ENCODE assay signal across 22 mouse cellular contexts in the genomic region with DNA sequence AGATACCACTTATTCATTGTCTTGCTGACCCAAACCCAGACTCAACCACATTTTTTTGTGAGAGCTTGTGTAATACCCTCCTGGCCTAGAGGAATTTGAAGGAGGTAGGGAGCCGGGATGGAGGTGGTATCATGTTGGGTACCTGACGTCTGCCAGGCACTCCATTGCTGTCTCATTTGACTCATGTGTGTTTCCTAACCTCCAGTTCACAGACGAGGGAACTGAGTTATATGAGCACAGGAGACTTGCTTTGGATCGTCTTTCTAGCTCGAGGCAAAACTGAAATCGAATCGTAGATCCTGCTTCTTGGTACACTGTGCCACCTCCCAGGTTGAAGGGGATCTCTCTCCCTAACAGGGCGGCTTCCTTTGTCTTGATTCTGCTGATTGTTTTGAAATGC. TPM values are rescaled to one million over a fixed set of nuclear protein-coding genes. Genes with fewer than 3 reads are reported as not detected.
DNase-seq lines count a peak whose midpoint lies in the region; ATAC-seq and TF ChIP-seq lines count a peak whose summit lies in the region.
"Had no signal": no experiment of that assay in that cellular context is flagged by ENCODE, and none has a peak within 500 bp of the region (broad histone marks: within the 10 kb centered on the region; RNA-seq: fewer than 3 reads in every experiment).

No protein-coding gene starts in this region.

- intact Hi-C loops in gastrocnemius, adult 2 months (cut with DNase I), result no loop called here

- peak overlapping the region; percentile 24; the same call in 1 of the 2 replicates for H3K27ac ChIP-seq in gastrocnemius, adult 2 months
- H3K27ac ChIP-seq in heart, embryonic 15.5 days, result peak overlapping the region; percentile 60
- H3K27ac ChIP-seq in liver, adult 2 months (replicated peaks; ENCODE audit: insufficient read depth, low read depth, low read length), result peak overlapping the region; percentile 25
- H3K27ac ChIP-seq: embryonic facial prominence, embryonic 12.5 days; hindbrain, embryonic 10.5 days; hindbrain, embryonic 14.5 days; intestine, embryonic 15.5 days; kidney, embryonic 15.5 days had no signal

- no peak overlapping the region for H3K9ac ChIP-seq in heart, embryonic 15.5 days
- H3K9ac ChIP-seq in liver, adult 2 months (ENCODE audit: low read depth, low read length), result no peak overlapping the region
- H3K9ac ChIP-seq: embryonic facial prominence, embryonic 12.5 days; hindbrain, embryonic 14.5 days; intestine, embryonic 15.5 days; kidney, embryonic 15.5 days had no signal

- no peak for DNase-seq in gastrocnemius, adult 2 months
- DNase-seq in gastrocnemius, adult 18-20 months (ENCODE audit: low spot score), result no peak
- no peak for DNase-seq in heart, adult 8-10 months (ENCODE audit: low spot score)
- DNase-seq in liver, adult 2 months (ENCODE audit: extremely low read depth, low read depth, low spot score), result no peak
- no peak for DNase-seq in liver
- DNase-seq in fat pad, adult 2 months (ENCODE audit: extremely low read depth, low read depth, low spot score), result peak; percentile 54
- DNase-seq: adrenal gland, postnatal 14 days; cerebellum, adult 18-20 months; cerebellum, adult 9-11 months; cerebellum, postnatal 36 days; gastrocnemius, postnatal 14 days; kidney, adult 18-20 months had no signal

- H3K4me1 ChIP-seq in heart, embryonic 15.5 days (replicated peaks), result peaks cover 56% of the 10 kb centered on the region
- peaks cover 42% of the 10 kb centered on the region for H3K4me1 ChIP-seq in liver, adult 2 months (ENCODE audit: control insufficient read depth, insufficient read depth, low read length)
- H3K4me1 ChIP-seq: intestine, embryonic 15.5 days had no signal

- H3K4me3 ChIP-seq in gastrocnemius, adult 2 months, result no peak overlapping the region
- no peak overlapping the region for H3K4me3 ChIP-seq in heart, embryonic 15.5 days
- no peak overlapping the region for H3K4me3 ChIP-seq in liver, adult 2 months (ENCODE audit: insufficient read depth, low read depth, low read length)
- H3K4me3 ChIP-seq: embryonic facial prominence, embryonic 12.5 days; hindbrain, embryonic 10.5 days; intestine, embryonic 15.5 days; kidney, embryonic 15.5 days had no signal

- no peaks in the 10 kb centered on the region for H3K9me3 ChIP-seq in heart, embryonic 15.5 days (replicated peaks)
- H3K9me3 ChIP-seq: embryonic facial prominence, embryonic 12.5 days; hindbrain, embryonic 10.5 days; intestine, embryonic 15.5 days; kidney, embryonic 15.5 days had no signal

- H3K4me2 ChIP-seq in heart, embryonic 15.5 days, result no peak overlapping the region
- H3K4me2 ChIP-seq: embryonic facial prominence, embryonic 12.5 days; hindbrain, embryonic 14.5 days; intestine, embryonic 15.5 days; kidney, embryonic 15.5 days had no signal

- no peaks in the 10 kb centered on the region; the same call in 1 of the 2 replicates for H3K36me3 ChIP-seq in heart, embryonic 15.5 days
- H3K36me3 ChIP-seq in liver, adult 2 months (ENCODE audit: control insufficient read depth, insufficient read depth, low read length), result peaks cover 2% of the 10 kb centered on the region; the same call in 1 of the 2 replicates
- H3K36me3 ChIP-seq: embryonic facial prominence, embryonic 12.5 days; hindbrain, embryonic 10.5 days; intestine, embryonic 15.5 days; kidney, embryonic 15.5 days had no signal

- no peak for TF ChIP-seq CTCF in gastrocnemius, adult 2 months (IDR thresholded peaks at IDR 0.05)
- no peak for TF ChIP-seq CTCF in liver, adult 2 months (IDR thresholded peaks at IDR 0.05; ENCODE audit: low read depth, low read length)

- TF ChIP-seq POLR2A in liver, adult 2 months (IDR thresholded peaks at IDR 0.05; ENCODE audit: extremely low read depth, insufficient read depth, low read length), result no peak

- WGBS in heart, embryonic 15.5 days, result 84% methylated on average over 8 of the region's 8 CpGs
- WGBS in liver, adult 2 months, result 70% methylated on average over 8 of the region's 8 CpGs

- H3K27me3 ChIP-seq in heart, embryonic 15.5 days, result no peaks in the 10 kb centered on the region
- H3K27me3 ChIP-seq in liver, adult 2 months (ENCODE audit: control insufficient read depth, insufficient read depth, low read length), result no peaks in the 10 kb centered on the region
- H3K27me3 ChIP-seq: CH12.LX; embryonic facial prominence, embryonic 12.5 days; intestine, embryonic 15.5 days; kidney, embryonic 15.5 days; Patski had no signal

- ATAC-seq in heart, embryonic 15.5 days (replicated peaks; ENCODE audit: insufficient number of reproducible peaks, insufficient read depth, low FRiP score, low read depth), result no peak
- ATAC-seq: activated CD4-positive, CD25-positive, alpha-beta regulatory T cell, adult 4 months; forebrain, embryonic 14.5 days; intestine, embryonic 15.5 days; Patski had no signal

- H3K79me2 ChIP-seq in liver, adult 2 months (ENCODE audit: control insufficient read depth, insufficient read depth, low read length), result peaks cover 26% of the 10 kb centered on the region

RNA-seq across cellular contexts. Expression of gene E130114P18Rik, which starts 41.2 kb away (rescaled TPM):
- total RNA-seq in gastrocnemius, adult 2 months (2021), result not detected
- total RNA-seq in gastrocnemius, adult 18-20 months (2021), result under 1 TPM in 1 of 2 experiments, not detected in 1; 0.21 TPM
- polyA plus RNA-seq in heart, embryonic 15.5 days (2015; fragmentation: Nextera tagmentation; extraction: Ambion mirVana), result 0.25 and 0.30 TPM in 2 replicates
- under 1 TPM in 2 of 4 experiments, not detected in 2; 0.23 to 0.41 TPM for total RNA-seq in heart, adult 8-10 months (2022)
- not detected in 2 replicates for total RNA-seq in liver, adult 2 months (2014; rRNA removed)
- polyA plus RNA-seq in liver, adult 2 months (2012; rRNA removed), result not detected in 2 replicates
- total RNA-seq: adrenal gland, postnatal 14 days; CH12.LX had no signal
- polyA plus RNA-seq: activated CD4-positive, CD25-positive, alpha-beta regulatory T cell, adult 4 months had no signal

RNA-seq across cellular contexts. Expression of gene Nfia, which starts 46.6 kb away (rescaled TPM):
- total RNA-seq in gastrocnemius, adult 2 months (2021), result 10 to 100 TPM; 57.0 to 57.8 TPM
- total RNA-seq in gastrocnemius, adult 18-20 months (2021), result 10 to 100 TPM; 56.3 to 56.9 TPM
- polyA plus RNA-seq in heart, embryonic 15.5 days (2015; fragmentation: Nextera tagmentation; extraction: Ambion mirVana), result 46.8 and 47.9 TPM in 2 replicates
- total RNA-seq in heart, adult 8-10 months (2022), result 100 to 1,000 TPM; 109 to 137 (median 121) TPM
- 12.5 and 20.0 TPM in 2 replicates for total RNA-seq in liver, adult 2 months (2014; rRNA removed)
- 31.7 and 32.2 TPM in 2 replicates for polyA plus RNA-seq in liver, adult 2 months (2012; rRNA removed)
- total RNA-seq: CH12.LX had no signal
